Mouse (Mus musculus) MEL-GATA-1-ER (cell line): ENCODE measurements around the gene Nt5c3b.

Experiments used
- DNase-seq: peaks from one replicate; pipeline ENCODE4 v3.0.0-alpha.2; 2012; ENCODE audit warnings: low read depth; ENCODE audit errors: extremely low read depth

Nt5c3b gene

DNA sequence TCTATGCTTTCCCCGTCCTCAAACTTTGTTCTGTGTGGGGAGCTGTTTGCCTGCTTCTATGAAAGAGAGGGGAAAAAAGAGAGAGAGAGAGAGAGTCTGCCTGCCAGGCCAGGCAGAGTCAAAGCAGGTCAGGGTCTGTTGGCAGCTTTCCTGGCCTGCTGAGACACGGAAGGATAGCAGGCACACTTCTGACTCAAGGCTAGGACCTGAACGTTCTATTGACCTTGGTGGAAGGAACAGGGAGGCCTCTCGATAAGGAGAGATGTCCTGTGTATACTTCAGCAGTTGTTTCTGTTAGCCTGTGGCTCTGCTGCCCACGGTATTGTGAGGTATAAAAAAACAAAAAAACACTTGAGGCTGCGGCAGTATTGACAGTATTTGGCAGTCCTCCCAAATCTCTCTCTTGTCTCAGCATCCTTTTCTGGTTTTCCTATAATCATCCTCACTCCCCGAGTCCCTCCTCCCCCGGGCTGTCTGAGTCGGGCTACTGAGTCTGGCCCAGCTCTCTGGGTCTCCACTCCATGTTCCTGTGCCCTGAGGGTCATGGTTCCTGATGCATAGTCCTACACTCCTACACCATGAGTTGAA is 12.9 kb downstream of the Nt5c3b start:
- no peak for DNase-seq

DNA sequence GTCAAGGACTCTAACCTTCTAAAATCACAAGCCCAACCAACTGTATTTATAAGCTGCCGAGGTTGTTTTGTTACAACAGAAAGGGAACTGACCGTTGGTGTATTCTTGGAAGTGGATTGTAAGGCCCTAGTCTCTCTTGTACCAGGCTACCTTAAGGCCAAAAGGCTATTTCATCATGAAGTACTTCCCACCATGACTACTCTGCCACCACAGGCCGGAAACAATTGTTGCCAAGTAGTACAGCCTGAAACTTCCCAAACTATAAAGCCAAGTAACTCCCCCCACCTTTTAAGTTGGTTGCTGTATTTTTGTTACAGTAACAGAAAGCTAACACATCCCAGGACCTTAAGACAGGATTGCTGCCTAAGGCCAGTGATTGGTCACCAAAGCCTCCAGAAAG is 14.8 kb downstream of the Nt5c3b start:
- DNase-seq, result no peak

GRCm38 (mm10) chr11:100425851-100426250 is 15.8 kb downstream of the Nt5c3b start:
- peak; percentile 75 for DNase-seq

DNA sequence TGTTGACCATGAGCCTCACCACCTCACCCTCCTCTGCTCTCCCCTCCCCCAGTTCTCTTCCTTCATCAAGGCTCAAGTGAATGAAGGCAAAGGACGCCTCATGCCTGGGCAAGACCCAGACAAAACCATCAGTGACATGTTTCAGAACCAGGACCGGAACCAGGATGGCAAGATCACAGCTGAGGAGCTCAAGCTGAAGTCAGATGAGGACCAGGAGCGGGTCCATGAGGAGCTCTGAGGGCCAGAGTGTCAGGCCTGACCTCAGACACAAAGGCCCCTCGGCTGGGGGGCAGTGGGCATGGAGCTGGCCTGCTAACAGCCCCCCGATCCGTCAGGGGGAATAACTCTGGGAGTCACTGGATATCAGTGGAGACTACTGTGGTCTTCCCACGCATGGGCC is 17.8 kb downstream of the Nt5c3b start:
- DNase-seq, result no peak

GRCm38 (mm10) chr11:100421537-100421936 is 20.1 kb downstream of the Nt5c3b start:
- DNase-seq, result no peak

GRCm38 (mm10) chr11:100414914-100415822 is 26.4 kb downstream of the Nt5c3b start, which contains the start of gene Fkbp10:
Fkbp10 (plus strand) TSS chr11:100415697.
- DNase-seq, result no peak

DNA sequence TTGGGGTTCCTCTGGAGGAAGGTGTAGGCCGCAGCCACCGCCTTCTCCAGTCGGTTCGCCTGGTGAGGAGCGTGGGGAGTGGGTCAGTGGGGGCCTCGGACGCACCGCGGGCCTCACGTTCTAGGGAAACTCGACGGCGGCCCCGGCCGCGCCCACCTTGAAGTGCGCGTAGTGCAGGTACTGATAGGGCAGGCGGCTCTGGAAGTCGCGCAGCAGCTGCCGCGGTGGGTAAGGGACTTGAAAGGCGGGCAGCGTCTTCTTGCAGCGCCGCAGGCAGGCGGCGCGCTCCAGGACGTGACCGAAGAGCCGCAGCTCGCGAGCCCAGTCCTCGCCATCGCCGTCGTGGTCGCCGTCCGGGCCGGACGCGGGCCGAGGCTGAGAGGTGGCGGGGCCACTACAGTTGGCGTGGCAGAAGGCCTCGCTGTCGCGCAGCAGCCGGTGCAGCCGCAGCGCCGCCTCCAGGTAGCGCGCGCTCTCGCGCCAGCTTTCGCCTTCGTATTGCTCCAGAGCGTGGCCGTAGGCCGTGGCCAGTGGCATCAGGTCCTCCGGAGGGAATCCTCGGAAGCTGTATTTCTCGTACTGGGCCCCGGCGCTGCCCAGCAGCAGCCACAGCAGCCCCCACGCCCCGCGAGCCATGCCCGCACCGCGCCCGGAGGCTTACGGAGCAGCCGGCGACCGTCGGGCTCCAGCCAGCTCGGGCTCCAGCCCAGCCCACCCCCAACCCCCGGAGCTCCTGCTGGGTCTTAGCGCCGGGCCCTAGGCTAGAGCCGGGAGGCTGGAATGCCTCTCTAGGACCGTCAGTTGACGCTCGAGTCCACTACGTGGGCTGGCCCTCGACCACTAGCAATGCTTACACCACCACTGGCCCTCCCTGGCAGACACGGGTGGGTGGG is 27.3 kb downstream of the Nt5c3b start, which contains the start of gene P3h4:
TSS of gene P3h4 (minus strand) at position 816 of the 893 bp plus-strand sequence.
- DNase-seq, result no peak

- DNase-seq, result no peak
Measured at GRCm38 (mm10) chr11:100413541-100413940, 28.1 kb downstream of the Nt5c3b start.

DNA sequence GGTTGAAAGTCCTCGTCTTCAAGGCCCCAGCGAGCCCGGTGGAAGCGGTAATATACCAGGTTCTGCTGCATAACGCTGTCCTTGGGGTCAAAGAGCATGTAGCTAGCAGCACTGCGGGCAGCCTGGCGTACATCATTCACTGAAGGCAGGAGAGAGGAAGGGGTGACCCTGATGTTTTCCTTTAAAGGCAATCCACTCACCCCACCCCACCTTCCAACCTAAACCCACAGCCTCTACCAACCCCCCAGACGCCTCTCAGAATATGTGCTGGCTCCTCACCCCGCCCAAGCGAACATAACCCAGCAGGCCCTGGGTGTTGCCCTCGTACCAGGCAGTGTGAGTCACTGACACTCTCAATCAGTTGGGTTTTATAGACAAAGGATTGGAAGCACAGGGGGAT is 29.9 kb downstream of the Nt5c3b start:
- no peak for DNase-seq

DNA sequence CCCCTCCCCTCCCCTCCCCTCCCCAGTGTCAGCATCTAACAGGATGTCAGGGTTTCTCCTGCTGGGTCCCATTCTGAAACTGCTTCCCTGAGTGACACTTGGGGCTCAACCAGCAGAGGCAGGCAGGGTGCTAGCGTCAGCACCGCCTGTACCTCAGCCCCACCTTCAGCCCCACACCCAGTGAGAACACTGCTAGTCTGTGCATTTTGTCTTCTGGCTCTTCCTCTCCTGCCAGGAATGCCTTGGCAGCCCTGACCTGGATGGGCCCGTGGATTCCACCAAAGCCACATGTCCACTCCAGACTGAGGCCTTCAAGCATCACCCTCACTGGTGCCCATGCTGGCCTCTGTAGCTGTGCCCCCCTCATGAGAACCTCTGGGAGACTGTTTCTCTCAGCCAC is 31.9 kb downstream of the Nt5c3b start:
- DNase-seq, result no peak

DNA sequence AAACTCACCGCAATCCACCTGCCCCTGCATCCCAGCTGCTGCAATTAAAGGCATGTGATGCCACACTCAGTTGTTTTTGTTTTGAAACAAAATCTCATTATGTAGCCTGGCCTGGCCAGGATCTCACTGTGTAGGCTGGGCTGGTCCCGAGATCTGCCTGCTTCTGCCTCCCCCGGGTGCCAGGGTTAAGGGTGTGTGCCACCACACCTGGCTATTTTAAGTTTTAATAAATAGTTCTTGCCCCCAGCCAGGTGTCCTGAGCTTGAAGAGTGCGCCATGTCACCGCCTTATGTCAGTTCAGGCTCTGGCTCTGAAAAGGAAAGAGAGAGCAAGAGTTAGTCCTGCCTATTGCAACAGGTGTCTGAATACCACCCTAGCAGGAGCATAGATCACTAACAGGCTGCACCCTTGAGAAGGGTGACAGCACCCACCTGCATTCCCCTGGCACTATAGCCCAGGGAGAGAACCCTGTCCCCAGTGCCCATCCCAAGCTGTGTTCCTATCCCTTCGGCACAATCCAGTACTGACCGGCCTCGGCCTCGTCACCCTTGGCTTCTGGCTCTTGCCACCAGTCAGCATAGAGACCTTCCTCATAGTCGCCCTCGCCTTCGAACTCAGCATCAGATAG is 32.7 kb downstream of the Nt5c3b start:
- DNase-seq, result no peak

DNA sequence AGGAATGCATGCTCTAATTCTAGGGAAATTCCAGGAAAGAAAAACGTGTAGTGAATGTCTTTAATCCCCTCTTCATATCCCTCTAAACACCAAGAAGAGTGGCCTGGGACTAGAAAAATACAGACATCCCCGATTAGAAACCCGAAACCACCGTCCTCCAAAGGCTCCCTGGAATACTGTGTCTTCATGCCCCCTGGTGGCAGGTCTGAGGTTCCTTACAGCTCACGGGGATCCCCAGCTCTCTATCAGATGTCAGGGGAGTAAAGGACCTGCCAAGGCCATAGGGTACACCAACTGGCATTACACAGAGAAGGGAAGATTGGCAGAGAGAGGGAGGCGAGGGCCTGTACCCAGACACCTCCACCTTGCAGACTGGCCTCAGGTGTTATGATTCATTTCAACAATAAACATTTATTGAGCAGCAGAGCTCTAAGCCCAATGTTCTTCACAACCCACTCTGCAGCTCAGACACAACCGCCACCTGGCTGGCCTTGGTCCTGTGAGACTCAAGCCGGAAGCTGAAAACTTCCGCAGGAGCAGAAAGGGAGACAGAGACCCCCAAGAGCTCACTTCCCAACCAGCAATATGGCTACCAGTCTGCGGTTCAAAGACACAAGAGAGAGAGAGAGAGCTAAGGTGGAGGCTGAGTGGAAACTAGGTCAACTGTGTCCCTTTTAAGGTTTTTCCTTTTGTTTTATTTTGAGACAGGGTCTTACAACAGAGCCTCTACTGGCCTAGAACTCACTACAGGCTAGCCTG is 33.4 kb downstream of the Nt5c3b start:
- DNase-seq, result peak; percentile 43

- no peak for DNase-seq
Measured at GRCm38 (mm10) chr11:100406995-100407705, 34.5 kb downstream of the Nt5c3b start.

GRCm38 (mm10) chr11:100406273-100406672 is 35.3 kb downstream of the Nt5c3b start:
- DNase-seq, result no peak

DNA sequence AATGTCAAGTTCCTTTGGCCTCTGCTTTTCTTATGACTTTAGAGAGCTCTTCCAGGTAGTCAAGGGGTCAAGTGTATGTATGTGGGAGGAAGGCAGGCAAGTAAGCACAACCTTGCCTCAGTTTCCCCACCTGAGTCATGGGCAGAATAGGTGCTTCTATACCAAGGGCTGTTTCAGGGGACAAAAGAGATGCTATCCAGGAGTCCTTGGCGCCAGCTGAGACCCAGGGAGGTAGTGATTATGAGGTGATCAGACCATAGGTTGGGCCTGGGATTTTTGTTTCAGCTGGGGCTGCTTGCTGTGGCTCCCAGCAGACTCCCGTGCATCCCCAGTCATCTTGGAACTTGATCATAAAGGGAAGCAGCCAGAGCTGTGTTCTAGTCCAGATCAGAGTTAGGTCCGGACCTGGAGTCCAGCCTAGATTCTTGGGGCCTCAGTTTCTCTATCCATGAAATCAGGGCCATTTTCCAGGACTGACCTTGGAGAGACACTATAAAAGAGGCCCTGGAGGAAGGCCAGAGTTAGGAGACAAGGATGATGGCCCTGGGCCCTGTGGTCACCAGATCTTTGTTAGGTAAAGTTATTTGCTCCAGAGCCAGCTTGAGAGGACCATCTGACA is 37.0 kb downstream of the Nt5c3b start:
- DNase-seq, result no peak

DNA sequence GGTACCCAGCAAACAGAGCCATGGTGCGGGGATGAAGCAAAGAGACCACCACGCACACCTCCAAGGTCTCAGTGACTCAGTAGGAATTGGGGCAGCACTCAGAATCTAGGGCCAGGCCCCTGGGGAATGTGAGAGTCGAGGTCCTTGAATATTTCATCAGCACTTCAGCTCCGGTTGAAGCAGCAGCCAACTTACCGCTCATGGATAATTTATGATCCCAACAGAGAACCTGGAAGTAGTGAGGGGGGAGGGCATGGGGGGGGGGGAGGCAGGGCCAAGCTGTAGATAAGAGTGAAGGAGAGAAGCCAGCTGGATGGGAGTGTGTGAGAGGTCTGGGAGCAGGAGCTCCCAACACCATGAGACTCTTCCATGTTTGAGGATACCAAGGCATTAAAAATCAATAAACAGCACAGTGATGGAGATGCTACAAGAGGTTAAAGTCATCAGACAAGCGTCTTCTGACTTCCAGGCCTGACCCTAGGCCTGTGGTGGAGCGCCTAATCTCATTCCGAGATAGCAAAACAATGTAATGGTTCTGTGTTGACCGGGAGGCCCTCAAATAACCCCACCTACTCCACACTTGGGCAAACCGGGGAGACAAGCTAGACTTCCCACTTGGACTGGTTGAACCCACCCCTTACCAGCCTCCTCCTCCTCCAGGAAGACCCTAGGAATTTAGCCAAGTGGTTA is 38.0 kb downstream of the Nt5c3b start:
- no peak for DNase-seq

DNA sequence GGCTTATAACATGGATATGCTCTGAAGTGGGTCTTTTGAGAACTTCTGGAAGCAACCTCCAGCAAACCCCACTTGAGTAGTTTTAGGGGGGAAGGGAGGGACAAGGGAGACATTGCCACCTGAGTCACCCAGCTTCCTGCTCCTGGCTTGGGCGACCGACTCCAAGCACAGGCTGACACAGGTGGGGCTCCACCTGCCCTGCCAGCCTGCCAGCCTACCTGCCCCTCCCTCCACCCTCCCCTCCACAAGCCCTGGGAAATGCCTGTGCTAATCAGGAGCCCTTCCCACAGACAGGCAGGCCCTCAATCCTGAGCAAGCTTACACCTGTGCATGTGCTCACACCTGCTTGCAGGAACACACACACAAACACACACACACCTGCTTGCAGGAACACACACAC is 38.9 kb downstream of the Nt5c3b start:
- DNase-seq, result no peak

DNA sequence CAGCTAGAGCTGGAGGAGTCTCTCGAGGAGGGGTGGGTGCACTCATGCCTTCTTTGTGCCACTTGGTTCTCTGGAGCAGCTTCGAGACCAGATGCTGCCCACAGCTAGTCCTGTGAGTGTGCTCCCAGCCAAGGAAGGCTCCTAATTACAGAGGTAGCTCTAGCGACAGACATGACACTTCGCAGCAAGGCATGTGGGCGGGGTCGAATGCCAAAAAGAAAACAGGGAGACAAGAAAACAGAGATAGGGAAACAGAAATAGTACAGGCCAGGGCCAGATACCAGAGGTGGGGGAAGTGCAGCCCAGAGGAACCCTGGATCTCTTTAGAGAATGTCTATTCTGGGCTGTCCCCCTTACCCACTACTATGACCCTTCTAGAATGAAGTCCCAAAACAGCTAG is 39.4 kb downstream of the Nt5c3b start:
- peak; percentile 49 for DNase-seq

DNA sequence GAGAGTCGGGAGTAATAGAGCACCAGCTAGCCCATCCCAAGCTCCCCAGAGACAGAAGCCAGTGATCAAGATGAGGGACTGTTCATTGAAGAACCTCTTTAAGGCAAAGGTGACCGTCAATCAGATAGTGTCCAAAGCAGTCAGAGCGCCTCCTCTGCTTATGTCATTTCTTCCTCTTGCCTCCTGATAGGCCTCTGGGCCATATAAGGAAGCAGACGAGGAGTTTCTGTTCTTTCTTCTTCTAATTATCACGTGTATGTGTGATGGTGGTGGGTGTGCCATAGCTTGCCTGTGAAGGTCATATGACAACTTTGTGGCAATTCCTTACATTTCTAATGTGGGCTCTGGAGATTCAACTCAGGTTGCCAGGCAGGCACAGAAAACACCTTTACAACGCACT is 40.8 kb downstream of the Nt5c3b start:
- peak; percentile 59 for DNase-seq
